In the genomic region with DNA sequence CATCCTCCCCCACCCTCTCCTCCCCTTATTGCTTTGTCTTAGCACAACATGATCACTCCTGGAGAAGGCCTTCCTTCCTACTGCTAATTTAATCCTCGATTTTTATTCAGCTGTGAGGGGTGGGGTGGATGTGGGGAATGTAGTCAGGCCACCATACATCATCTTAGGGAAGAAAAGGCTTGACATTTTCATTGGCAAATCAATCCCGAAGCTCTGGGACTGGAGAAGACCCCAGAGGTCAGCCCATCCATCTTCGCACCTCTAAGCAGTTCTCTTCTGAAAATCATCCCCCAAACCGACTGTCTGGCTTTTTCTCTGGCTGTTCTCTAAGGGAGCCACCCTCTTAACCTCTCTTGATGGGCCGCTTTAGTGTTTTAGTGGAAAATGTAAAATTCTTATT, we compare ENCODE assay signal across 23 mouse cellular contexts. TPM values are rescaled to one million over a fixed set of nuclear protein-coding genes. Genes with fewer than 3 reads are reported as not detected.
A peak's percentile ranks its signal among the peaks of the same experiment; 100 is the strongest.
DNase-seq lines count a peak whose midpoint lies in the region; ATAC-seq and TF ChIP-seq lines count a peak whose summit lies in the region.
"Had no signal": no experiment of that assay in that cellular context is flagged by ENCODE, and none has a peak within 500 bp of the region (broad histone marks: within the 10 kb centered on the region; RNA-seq: fewer than 3 reads in every experiment).

No protein-coding gene starts in this region.

- TF ChIP-seq POLR2A in heart, adult 2 months (IDR thresholded peaks at IDR 0.05; ENCODE audit: insufficient read depth, low read depth, low read length) = no peak
- TF ChIP-seq POLR2A in kidney, adult 2 months (IDR thresholded peaks at IDR 0.05; ENCODE audit: low read depth, low read length) = no peak

- no peak overlapping the region for H3K27ac ChIP-seq in heart, adult 2 months
- no peak overlapping the region for H3K27ac ChIP-seq in kidney, adult 2 months (ENCODE audit: insufficient read depth, low read depth, low read length)
- peak overlapping the region; percentile 63 for H3K27ac ChIP-seq in hindbrain, embryonic 11.5 days (ENCODE audit: low read depth, low read length)
- peak overlapping the region; percentile 56; the same call in 1 of the 2 replicates for H3K27ac ChIP-seq in neural tube, embryonic 13.5 days (replicated peaks)
- H3K27ac ChIP-seq: embryonic facial prominence, embryonic 12.5 days; forebrain, embryonic 13.5 days; intestine, embryonic 15.5 days; limb, embryonic 15.5 days; midbrain, embryonic 12.5 days had no signal

- no peaks in the 10 kb centered on the region for H3K36me3 ChIP-seq in heart, adult 2 months (ENCODE audit: control insufficient read depth, insufficient read depth, low read length)
- no peaks in the 10 kb centered on the region for H3K36me3 ChIP-seq in kidney, adult 2 months (ENCODE audit: control insufficient read depth, insufficient read depth, low read length)
- H3K36me3 ChIP-seq in hindbrain, embryonic 11.5 days (ENCODE audit: control insufficient read depth, insufficient read depth, low read length) = no peaks in the 10 kb centered on the region
- no peaks in the 10 kb centered on the region for H3K36me3 ChIP-seq in neural tube, embryonic 13.5 days
- H3K36me3 ChIP-seq: embryonic facial prominence, embryonic 12.5 days; G1E; intestine, embryonic 15.5 days; limb, embryonic 15.5 days; midbrain, embryonic 12.5 days had no signal

- H3K79me2 ChIP-seq in heart, adult 2 months (replicated peaks; ENCODE audit: control insufficient read depth, insufficient read depth, low read length) = no peaks in the 10 kb centered on the region

- DNase-seq in heart, adult 11 months = peak; percentile 24
- DNase-seq in heart, adult 2 months = no peak
- DNase-seq in kidney, postnatal 14 days = peak; percentile 24
- no peak for DNase-seq in kidney, adult 2 months
- DNase-seq in hindbrain, embryonic 11.5 days (ENCODE audit: low spot score) = peak; percentile 53
- no peak for DNase-seq in cerebellum, adult 11-12 months
- DNase-seq: adrenal gland, postnatal 25 days; cerebellum, adult 11 months; cerebellum, postnatal 25 days; heart, adult 18-20 months; heart, postnatal 36 days; retina, postnatal 1 day; thymus, postnatal 14 days had no signal

- TF ChIP-seq EP300 in heart, adult 2 months (IDR thresholded peaks at IDR 0.05; ENCODE audit: insufficient read depth, low read depth, low read length) = no peak

- H3K4me3 ChIP-seq in heart, adult 2 months = no peak overlapping the region
- H3K4me3 ChIP-seq in kidney, adult 2 months (ENCODE audit: insufficient read depth, low read depth, low read length) = no peak overlapping the region
- no peak overlapping the region for H3K4me3 ChIP-seq in hindbrain, embryonic 11.5 days (ENCODE audit: low read depth, low read length)
- no peak overlapping the region for H3K4me3 ChIP-seq in neural tube, embryonic 13.5 days
- H3K4me3 ChIP-seq: embryonic facial prominence, embryonic 12.5 days; erythroblast, embryonic 14.5 days; forebrain, embryonic 13.5 days; intestine, embryonic 15.5 days; limb, embryonic 15.5 days; midbrain, embryonic 12.5 days had no signal

- no peaks in the 10 kb centered on the region for H3K9me3 ChIP-seq in hindbrain, embryonic 11.5 days (ENCODE audit: control insufficient read depth, low read length)
- H3K9me3 ChIP-seq in neural tube, embryonic 13.5 days = no peaks in the 10 kb centered on the region
- H3K9me3 ChIP-seq: embryonic facial prominence, embryonic 12.5 days; forebrain, embryonic 13.5 days; G1E; intestine, embryonic 15.5 days; limb, embryonic 15.5 days; midbrain, embryonic 12.5 days had no signal

- H3K9ac ChIP-seq in heart, adult 2 months (ENCODE audit: low read depth, low read length) = no peak overlapping the region
- H3K9ac ChIP-seq in hindbrain, embryonic 11.5 days (ENCODE audit: low read depth, low read length) = no peak overlapping the region
- no peak overlapping the region for H3K9ac ChIP-seq in neural tube, embryonic 13.5 days
- H3K9ac ChIP-seq: embryonic facial prominence, embryonic 12.5 days; forebrain, embryonic 13.5 days; intestine, embryonic 15.5 days; limb, embryonic 15.5 days; midbrain, embryonic 12.5 days had no signal

- intact Hi-C loops in heart, adult 2 months (cut with DNase I) = no loop called here

- no peak overlapping the region for H3K4me2 ChIP-seq in hindbrain, embryonic 11.5 days (replicated peaks; ENCODE audit: low read depth, low read length)
- no peak overlapping the region for H3K4me2 ChIP-seq in neural tube, embryonic 13.5 days
- H3K4me2 ChIP-seq: embryonic facial prominence, embryonic 12.5 days; forebrain, embryonic 13.5 days; intestine, embryonic 15.5 days; limb, embryonic 15.5 days; midbrain, embryonic 12.5 days had no signal

- no peaks in the 10 kb centered on the region for H3K4me1 ChIP-seq in heart, adult 2 months (ENCODE audit: control insufficient read depth, insufficient read depth, low read length)
- H3K4me1 ChIP-seq in kidney, adult 2 months (ENCODE audit: control insufficient read depth, insufficient read depth, low read length) = no peaks in the 10 kb centered on the region
- no peaks in the 10 kb centered on the region for H3K4me1 ChIP-seq in hindbrain, embryonic 11.5 days (replicated peaks; ENCODE audit: control insufficient read depth, insufficient read depth, low read length)
- H3K4me1 ChIP-seq in neural tube, embryonic 13.5 days (replicated peaks) = peaks cover 20% of the 10 kb centered on the region
- H3K4me1 ChIP-seq: embryonic facial prominence, embryonic 12.5 days; intestine, embryonic 15.5 days; limb, embryonic 15.5 days; midbrain, embryonic 12.5 days had no signal

- peak; percentile 88 for ATAC-seq in hindbrain, embryonic 11.5 days (ENCODE audit: low FRiP score)
- peak; percentile 61 for ATAC-seq in neural tube, embryonic 13.5 days (ENCODE audit: low read depth)
- ATAC-seq: activated CD4-positive, CD25-positive, alpha-beta regulatory T cell, adult 4 months; forebrain, embryonic 13.5 days; intestine, embryonic 15.5 days; lung, postnatal 0 days had no signal

- WGBS in heart, adult 2 months = 75% methylated on average over 5 of the region's 5 CpGs
- 46% methylated on average over 5 of the region's 5 CpGs for WGBS in kidney, adult 2 months
- WGBS in hindbrain, embryonic 11.5 days = 34% methylated on average over 5 of the region's 5 CpGs
- 31% methylated on average over 5 of the region's 5 CpGs for WGBS in neural tube, embryonic 13.5 days

- H3K27me3 ChIP-seq in heart, adult 2 months (ENCODE audit: control insufficient read depth, insufficient read depth, low read length) = no peaks in the 10 kb centered on the region
- no peaks in the 10 kb centered on the region; the same call in 1 of the 2 replicates for H3K27me3 ChIP-seq in kidney, adult 2 months (replicated peaks; ENCODE audit: control insufficient read depth, insufficient read depth, low read length)
- H3K27me3 ChIP-seq in hindbrain, embryonic 11.5 days (ENCODE audit: control insufficient read depth, insufficient read depth, low read length) = no peaks in the 10 kb centered on the region
- H3K27me3 ChIP-seq in neural tube, embryonic 13.5 days = no peaks in the 10 kb centered on the region
- H3K27me3 ChIP-seq: embryonic facial prominence, embryonic 12.5 days; forebrain, embryonic 13.5 days; intestine, embryonic 15.5 days; limb, embryonic 15.5 days; midbrain, embryonic 12.5 days had no signal

- TF ChIP-seq CTCF in heart, adult 2 months (IDR thresholded peaks at IDR 0.05) = no peak
- no peak for TF ChIP-seq CTCF in kidney, adult 2 months (conservative IDR thresholded peaks at IDR 0.05; ENCODE audit: insufficient read depth, insufficient read length, low read depth, low read length)

RNA-seq across cellular contexts. Expression of a gene that starts 32.9 kb away (rescaled TPM):
- 10 to 100 TPM; 15.8 to 19.1 TPM for total RNA-seq in heart, adult 2 months (2021)
- polyA plus RNA-seq in heart, adult 2 months (2012; rRNA removed) = 24.3 and 59.2 TPM in 2 replicates
- 55.2 and 61.9 TPM in 2 replicates for polyA plus RNA-seq in kidney, adult 2 months (2012; rRNA removed)
- polyA plus RNA-seq in hindbrain, embryonic 11.5 days (2014; fragmentation: Nextera tagmentation; extraction: Ambion mirVana) = 73.3 and 80.9 TPM in 2 replicates
- polyA plus RNA-seq in neural tube, embryonic 13.5 days (2015; fragmentation: Nextera tagmentation; extraction: Ambion mirVana) = 59.0 and 64.9 TPM in 2 replicates

Comparison
In these comparisons a context has a peak if more than half of its experiments do, and no peak if none do; other contexts are left out.
1. DNase-seq: peak in heart, adult 11 months (single experiment), kidney, postnatal 14 days (single experiment) and hindbrain, embryonic 11.5 days (single experiment); none in heart, adult 2 months (0 of 2), kidney, adult 2 months (single experiment) and cerebellum, adult 11-12 months (single experiment).
2. H3K27ac ChIP-seq: peak in hindbrain, embryonic 11.5 days (single experiment) and neural tube, embryonic 13.5 days (single experiment); none in heart, adult 2 months (single experiment) and kidney, adult 2 months (single experiment).